Mouse (Mus musculus) lung, adult 2 months (tissue): ENCODE results near the gene Ryr3.

ENCODE experiments used
- CTCF ChIP-seq: fragments of 200-500 bp; IDR thresholded peaks from 2 replicates; pipeline ENCODE4 v1.5.1; 2011; ENCODE audit warnings: mild to moderate bottlenecking, low read length, control low read depth; ENCODE audit not compliant: insufficient read depth
- POLR2A ChIP-seq: fragments of 200-500 bp; IDR thresholded peaks from 2 replicates; pipeline ENCODE4 v1.6.1; 2011; ENCODE audit warnings: low read depth, mild to moderate bottlenecking, control low read depth, low read length, borderline replicate concordance; ENCODE audit errors: extremely low read depth

- TF ChIP-seq CTCF (no peak), POLR2A (no peak)
Observed at GRCm38 (mm10) chr2:112881805-112882204, 335.1 kb downstream of the Ryr3 start.
